Mouse (Mus musculus) erythroblast, embryonic 14.5 days (primary cell): ENCODE results near the gene Kctd21.

Experiments
- GATA1 ChIP-seq: IDR thresholded peaks from 2 replicates; pipeline ENCODE4 v1.6.1; 2012; ENCODE audit warnings: low read length, inconsistent platforms, mixed read lengths
- TAL1 ChIP-seq: IDR thresholded peaks from 3 replicates; pipeline ENCODE4 v1.6.1; 2012; ENCODE audit warnings: low read length, inconsistent platforms, mixed read lengths

GRCm38 (mm10) chr7:97358347-97358746, 26.2 kb downstream of the Kctd21 start:
- TF ChIP-seq TAL1 (no peak), GATA1 (no peak)
